Mouse (Mus musculus): ENCODE measurements around the gene Atg4c.

Gene Atg4c

DNA sequence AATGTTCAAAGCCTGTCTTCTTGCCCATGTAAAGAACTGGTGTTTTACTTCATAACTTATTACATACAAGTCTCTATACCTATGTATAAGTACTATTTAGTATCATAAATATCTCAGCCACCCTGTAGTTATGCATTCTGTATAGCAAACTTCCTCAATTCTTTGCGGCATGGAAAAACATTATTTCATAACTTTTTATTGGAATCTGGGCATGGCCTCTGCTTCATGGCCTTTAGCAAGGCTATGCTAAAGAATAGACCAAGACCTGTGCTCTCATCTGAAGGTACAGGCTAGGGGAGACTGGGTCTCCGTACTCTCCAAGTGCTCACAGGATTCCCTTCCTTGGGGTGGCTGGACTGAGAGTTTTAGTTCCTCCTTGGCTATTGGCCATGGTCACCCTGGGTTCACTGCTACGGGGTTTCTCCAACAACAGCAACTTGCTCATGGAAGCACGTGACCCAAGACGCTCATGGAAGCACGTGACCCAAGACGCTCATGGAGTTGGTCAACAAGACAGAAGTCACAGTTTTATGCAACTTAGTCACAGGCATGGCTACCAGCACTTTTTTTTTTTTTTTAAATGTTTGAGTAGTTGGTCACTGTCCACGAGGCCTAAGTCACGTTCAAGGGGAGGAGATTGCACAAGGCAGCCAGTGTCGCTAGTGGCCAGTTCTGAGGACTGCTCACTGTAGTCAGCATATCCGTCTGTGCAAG is 7.2 kb upstream of the Atg4c start:
- no peak for DNase-seq (ENCODE audit: low spot score)

- no peak for DNase-seq (ENCODE audit: low spot score)
Observed at GRCm38 (mm10) chr4:99192640-99193039, 1.1 kb upstream of the Atg4c start.

GRCm38 (mm10) chr4:99193214-99193613 is 520 bp upstream of the Atg4c start:
- DNase-seq (ENCODE audit: low spot score): no peak

DNA sequence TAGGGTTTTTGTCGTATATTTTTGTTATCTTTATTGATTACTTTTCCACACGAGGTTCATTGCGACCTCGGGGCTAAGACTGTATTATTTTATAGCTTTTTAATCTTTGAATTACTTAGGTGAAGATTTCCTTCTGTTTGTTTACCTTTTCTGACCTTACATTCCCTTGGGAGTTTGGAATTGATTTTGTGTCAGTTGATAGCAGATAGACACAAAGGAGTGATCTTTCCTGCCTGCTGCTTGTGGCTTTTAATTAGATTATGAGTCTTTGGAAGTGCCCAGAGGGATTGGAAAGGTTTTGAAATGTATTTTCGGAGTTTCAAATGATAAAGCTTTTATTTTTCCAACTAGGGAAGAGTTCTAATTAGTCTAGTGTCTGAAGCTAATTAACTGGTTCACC is 1.1 kb downstream of the Atg4c start:
- no peak for DNase-seq (ENCODE audit: low spot score)

GRCm38 (mm10) chr4:99198721-99199120 is 5.0 kb downstream of the Atg4c start:
- no peak for DNase-seq (ENCODE audit: low spot score)

GRCm38 (mm10) chr4:99199757-99200251 is 6.1 kb downstream of the Atg4c start:
- no peak for DNase-seq (ENCODE audit: low spot score)

DNA sequence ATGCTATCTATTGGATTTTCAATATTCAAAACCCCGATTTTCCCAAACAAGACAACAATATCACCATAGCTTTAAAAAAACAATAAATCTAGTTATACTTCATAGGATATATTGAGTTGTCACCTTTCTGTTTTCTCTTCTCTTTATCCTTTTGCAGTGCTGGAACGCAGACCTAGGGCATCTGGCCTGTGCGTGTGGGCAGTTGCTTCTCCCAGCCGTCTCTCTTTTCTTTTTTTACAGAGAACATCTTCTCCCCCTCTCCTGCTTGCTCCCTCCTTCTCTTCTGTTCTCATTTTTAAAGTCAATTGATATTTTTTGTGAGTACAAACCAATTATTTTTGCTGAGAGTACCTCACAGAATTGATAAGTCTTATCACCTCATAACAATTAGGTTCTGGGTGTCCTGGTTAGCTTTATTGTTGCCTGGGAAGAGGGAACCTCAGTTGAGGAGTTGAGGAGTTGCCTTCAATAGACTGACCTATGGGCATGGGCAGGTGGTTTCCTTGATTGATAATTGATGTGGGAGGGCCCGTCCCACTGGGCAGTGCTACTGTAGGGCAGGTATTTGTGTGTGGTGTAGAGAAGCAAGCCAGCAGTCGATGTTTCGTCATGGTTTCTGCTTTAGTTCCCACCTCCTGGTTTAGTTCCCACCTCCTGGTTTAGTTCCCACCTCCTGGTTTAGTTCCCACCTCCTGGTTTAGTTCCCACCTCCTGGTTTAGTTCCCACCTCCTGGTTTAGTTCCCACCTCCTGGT is 6.8 kb downstream of the Atg4c start:
- no peak for DNase-seq (ENCODE audit: low spot score)

GRCm38 (mm10) chr4:99205773-99206172 is 12.0 kb downstream of the Atg4c start:
- DNase-seq (ENCODE audit: low spot score): no peak

GRCm38 (mm10) chr4:99206356-99206755 is 12.6 kb downstream of the Atg4c start:
- DNase-seq (ENCODE audit: low spot score): no peak

DNA sequence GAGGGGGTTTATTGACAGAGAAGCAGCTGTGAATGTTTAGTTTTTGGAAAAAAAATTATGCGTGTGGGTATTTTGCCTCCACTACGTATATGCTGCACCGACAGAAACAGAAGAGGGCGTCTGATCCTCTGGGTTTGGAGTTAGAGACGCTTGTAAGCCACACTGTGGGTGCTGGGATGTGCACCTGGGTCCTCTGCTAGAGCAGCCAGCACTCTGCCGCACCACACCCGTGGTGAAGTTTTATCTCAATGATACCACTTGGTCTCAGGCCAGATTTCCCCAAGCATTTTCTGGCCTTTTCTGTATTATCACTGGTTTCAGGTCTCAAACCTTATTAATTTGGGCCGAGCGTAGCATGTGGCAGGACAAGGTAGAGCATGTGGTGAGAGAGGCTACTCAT is 16.4 kb downstream of the Atg4c start:
- DNase-seq (ENCODE audit: low spot score): no peak

GRCm38 (mm10) chr4:99211606-99212005 is 17.9 kb downstream of the Atg4c start:
- no peak for DNase-seq (ENCODE audit: low spot score)

GRCm38 (mm10) chr4:99213123-99213522 is 19.4 kb downstream of the Atg4c start:
- DNase-seq (ENCODE audit: low spot score): no peak

DNA sequence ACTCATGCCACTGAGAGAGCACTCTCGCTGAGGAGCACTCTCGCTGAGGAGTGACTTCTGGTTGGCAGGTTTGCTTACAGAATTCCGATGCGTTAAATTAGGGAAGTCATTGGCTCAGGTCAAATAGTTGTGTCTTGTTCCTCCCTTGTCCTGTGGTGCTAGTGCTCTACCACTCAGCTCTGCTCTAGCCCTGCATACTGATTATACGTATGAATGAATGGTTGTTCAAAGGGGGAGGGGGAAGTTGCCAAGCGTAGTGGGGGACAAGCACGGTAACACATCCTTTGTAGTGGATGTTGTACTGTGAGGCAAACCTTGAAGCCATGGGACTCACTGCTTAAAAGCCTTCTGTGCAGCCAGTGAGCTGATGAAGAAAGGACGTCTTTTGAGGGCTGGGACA is 28.5 kb downstream of the Atg4c start:
- DNase-seq (ENCODE audit: low spot score): no peak

GRCm38 (mm10) chr4:99224790-99225189 is 31.1 kb downstream of the Atg4c start:
- no peak for DNase-seq (ENCODE audit: low spot score)

DNA sequence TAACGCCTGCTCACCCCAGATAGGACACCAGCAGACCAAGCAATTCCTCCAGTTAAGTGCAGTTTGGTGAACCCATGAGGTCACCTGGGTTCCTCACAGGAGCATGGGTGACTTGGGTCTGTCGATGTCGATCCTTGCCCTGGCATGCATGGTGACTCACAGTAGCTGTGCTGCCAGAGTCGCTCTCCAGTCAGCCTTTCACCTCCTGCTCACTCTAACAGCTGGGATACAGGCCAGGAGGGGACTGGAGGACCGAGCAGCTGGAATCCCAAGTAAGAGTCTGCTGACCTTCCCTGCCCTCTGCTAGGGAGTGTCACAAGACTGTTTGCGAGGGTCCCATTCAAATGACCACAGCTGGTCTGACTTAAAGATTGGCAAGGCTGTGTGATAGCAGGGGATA is 33.5 kb downstream of the Atg4c start:
- DNase-seq (ENCODE audit: low spot score): no peak

- DNase-seq (ENCODE audit: low spot score): no peak
Observed at GRCm38 (mm10) chr4:99229371-99229770, 35.6 kb downstream of the Atg4c start.

GRCm38 (mm10) chr4:99235203-99235856 is 41.6 kb downstream of the Atg4c start:
- no peak for DNase-seq (ENCODE audit: low spot score)

DNA sequence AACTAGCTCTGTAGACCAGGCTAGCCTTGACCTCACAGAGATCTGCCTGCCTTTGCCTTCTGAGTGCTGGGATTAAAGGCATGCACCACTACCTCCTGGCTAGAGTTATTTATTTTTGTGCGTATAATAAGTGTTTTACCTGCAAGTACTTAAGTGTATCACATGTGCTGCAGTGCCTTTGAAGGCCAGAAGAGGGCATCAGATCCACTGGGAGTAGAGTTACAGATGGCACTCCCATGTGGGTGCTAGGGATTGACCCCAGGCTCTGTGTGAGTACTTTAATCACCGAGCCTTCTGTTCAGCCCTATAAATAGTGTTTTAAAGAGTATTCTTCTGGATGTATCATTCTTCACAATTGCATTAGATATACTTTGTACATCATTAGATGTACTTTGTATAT is 44.6 kb downstream of the Atg4c start:
- no peak for DNase-seq (ENCODE audit: low spot score)

DNA sequence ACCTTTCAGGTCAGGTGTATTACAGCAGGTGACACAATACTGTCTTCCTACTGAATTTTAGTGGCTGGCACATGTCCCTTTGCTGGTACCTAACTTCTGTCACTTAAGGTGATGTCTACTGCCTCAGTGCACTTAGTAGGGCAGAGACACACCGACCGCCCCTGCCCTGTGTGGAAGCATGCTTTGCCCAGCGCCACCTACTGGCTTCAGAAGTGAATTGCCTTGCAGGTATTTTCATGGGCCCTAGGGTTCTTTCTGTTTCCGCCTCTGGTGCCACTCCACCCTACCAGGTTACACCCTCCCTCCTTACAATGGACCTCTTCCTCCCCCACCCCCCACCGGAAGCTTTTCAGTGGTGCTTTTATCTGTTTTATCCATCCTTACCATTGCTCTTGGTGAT is 47.9 kb downstream of the Atg4c start:
- DNase-seq (ENCODE audit: low spot score): no peak

GRCm38 (mm10) chr4:99249358-99249757 is 55.6 kb downstream of the Atg4c start:
- no peak for DNase-seq (ENCODE audit: low spot score)

- DNase-seq (ENCODE audit: low spot score): no peak
Observed at GRCm38 (mm10) chr4:99249826-99250225, 56.1 kb downstream of the Atg4c start.

- DNase-seq (ENCODE audit: low spot score): no peak
Observed at GRCm38 (mm10) chr4:99252957-99253356, 59.2 kb downstream of the Atg4c start.

DNA sequence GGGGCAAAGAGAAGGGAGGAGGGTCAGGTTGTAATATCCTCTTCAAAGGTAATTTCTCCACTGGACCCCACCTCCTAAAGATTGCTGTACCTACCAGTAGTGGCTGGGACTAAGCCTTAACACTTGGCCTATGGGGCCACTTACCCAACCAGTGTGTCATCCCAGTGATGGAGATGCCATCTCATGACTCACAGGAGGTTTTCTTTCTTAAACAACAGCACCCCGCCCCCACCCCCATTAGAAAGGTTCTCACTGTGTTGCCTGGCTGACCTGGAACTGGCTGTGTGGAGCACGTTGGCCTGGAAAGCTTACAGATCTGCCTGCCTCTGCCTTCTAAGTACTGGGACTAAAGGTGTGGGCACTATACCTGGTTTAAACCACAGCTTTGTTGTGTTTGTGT is 69.5 kb downstream of the Atg4c start:
- DNase-seq (ENCODE audit: low spot score): no peak
